Mouse (Mus musculus) retina, postnatal 1 day (tissue): ENCODE measurements around the gene Timm23.
"Not testable (repeated sequence)": the region's sequence is repeated elsewhere in the genome, so short reads cannot be mapped to it uniquely, and the experiment has no call there.

ENCODE experiments used
- DNase-seq: peaks from one replicate; pipeline ENCODE4 v3.0.0-alpha.2; 2012

Timm23 gene

DNA sequence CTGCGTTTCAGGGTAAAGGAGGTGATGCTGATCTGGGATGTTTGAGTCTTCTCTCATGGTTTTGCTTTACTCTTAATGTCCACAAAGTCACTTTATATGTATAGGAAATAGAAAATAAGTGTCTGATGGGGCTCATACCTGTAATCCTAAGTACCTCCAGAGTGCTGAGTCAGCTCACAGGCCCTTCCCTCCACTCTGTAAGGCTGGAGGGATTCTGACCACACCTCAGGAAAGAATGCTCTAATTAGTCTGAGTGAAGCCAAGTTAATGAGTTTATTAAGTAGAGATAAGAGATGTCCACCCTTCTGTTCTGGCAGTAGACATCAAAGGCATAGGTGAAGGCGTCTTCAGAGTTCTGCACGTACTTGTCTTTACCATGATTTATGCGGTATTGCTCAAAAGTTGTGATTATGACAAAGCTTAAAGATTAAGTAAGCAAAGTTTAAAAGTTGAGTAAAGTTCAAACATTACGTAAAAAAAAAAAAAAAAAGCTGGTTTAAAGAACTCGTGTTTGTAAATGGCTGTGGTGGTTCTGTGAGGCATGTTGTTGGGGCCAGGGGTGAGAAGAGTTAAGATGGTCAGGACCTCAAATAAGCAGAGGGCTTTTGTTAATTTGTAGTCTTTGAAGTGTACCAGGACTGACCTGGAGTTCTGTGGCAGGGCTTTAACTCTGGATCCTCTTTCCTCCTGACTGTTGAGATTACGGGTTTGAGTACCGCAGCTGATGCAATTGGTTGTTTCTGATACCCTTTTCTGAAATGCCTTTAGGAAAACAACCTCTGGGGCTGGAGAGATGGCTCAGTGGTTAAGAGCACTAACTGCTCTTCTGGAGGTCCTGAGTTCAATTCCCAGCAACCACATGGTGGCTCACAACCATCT lies 37.3 kb downstream of the Timm23 start:
- no peak for DNase-seq

DNA sequence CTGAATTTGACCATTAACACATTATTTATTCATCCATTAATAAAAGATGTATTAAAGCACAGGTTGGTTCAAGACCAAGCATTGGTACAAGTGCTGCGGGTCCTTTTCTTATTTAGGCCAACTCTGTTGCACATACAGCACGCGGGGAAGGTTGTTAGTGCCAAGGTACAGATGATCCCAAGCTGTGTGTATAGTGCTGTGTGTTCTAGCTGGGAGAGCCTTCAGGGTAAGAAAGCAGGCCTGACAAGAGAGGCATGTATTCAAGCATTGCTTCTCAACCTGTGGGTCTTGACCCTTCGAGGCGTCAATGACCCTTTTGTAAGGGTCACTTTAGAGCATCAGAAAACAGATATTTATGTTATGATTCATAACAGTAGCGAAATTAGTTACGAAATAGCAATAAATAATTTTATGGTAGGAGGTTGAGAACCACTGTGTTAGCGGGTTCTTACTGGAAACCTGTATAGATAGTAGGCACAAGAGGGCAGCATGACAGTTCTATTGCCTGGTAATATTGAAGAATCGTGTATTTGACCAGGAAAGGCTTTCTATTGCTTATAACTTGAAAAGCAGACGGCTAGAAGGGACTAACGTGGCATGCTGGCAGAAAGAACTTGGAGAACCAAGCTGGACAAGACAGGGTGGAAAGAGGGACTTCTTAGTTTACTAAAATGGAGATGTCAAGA lies 38.4 kb downstream of the Timm23 start:
- no peak for DNase-seq

DNA sequence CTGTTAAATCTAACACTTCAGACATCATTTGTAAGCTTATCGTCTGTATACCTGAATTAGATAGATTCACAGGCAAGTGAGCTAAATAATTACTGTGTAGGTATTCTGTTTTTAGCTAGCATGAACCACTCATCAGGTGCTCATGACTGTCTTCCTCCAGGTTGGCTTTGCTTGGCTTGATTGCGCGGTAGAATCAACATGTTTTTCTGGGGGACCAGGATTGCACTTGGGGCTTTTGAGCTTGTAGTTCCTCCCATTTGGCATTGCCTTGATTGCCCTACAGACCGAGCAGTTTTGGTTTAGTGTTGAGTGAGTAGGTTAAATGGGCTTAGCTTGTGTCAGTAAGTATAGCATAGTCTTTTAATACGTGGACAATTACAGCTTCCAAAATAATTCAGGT lies 39.5 kb downstream of the Timm23 start:
- no peak for DNase-seq

DNA sequence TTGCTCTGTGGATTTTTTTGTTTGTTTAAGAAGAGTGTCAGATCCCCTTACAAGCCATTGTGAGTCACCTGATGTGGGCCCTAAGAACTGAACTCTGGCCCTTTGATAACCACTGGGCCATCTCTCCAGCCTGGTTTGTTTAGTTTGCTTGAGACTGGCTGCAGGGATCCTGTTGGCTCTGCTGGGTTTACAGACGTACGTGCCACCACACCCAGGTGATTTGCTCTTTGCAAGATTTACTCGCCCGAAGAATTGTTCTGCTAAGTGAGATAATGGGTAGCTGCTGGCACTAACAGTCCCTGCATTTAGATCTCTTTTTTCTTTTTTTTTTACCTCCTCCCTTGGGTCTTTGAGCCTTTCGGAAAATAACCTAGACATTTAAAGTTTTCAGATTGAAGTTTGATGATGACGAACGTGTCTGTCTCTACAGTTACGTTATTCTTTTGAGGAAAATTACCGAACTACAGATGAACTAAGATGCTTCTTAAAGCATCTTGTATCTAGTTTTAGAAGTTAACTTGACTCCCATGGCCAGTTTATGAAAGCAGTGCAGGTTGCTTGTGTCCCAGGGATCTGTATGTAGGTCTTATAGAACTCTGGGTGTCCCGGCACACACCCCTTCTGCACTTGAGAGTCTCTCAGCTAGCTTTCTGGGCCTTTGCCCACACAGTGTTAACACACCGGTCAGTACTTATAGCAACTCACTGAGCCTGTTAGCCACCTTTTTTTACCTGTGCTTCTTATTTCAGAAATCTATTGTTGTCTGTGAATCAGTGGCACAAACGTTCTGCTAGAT lies 40.4 kb downstream of the Timm23 start:
- no peak for DNase-seq

DNA sequence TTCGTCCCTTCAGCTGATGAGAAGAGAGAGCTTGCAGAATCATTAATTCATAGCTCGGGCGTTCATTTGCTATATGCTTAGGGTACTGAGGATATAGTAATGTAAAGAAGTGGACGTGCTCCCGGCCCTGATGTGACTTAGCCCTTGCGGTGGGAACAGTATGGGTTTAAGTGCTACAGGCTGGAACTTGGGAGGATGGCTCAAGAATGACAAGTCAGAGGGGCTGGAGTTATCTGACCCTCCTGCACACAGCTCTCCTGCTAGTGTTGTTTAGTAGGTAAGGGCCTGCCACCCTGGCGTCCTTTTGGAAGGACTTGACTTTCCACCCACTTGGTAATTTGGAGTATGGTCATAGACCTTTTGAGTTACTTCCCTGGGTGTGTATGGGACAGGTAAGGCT lies 41.1 kb downstream of the Timm23 start:
- DNase-seq: no peak

DNA sequence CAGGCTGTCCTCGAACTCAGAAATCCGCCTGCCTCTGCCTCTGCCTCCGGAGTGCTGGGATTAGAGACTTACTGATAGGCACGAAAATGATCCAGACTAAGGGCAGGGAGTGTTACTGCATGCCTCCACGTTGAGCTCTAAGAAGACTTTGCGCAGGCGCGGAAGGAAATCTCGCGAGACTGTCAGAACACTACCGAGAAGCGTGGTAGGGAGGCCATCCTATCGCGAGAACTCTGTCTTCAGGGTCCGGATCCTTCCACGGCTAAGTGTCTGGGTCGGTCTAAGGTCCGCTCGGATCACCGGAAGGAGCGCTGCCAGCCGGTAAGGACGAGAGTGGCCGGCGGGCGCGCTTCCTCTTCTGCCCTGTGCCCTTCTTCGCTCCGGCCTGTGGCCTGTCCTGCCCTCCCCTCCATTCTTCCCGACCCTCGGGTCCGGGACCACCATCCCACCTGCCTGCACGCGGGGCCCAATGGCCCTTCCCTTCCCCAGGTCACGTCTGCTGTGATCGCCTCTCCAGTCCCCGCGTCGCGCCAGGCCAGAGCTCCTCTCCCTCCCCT lies 41.9 kb downstream of the Timm23 start, which contains the start of gene Ncoa4:
Gene Ncoa4 (plus strand): TSS at position 176 of the 557 bp plus-strand sequence.
- DNase-seq: peak; percentile 99

DNA sequence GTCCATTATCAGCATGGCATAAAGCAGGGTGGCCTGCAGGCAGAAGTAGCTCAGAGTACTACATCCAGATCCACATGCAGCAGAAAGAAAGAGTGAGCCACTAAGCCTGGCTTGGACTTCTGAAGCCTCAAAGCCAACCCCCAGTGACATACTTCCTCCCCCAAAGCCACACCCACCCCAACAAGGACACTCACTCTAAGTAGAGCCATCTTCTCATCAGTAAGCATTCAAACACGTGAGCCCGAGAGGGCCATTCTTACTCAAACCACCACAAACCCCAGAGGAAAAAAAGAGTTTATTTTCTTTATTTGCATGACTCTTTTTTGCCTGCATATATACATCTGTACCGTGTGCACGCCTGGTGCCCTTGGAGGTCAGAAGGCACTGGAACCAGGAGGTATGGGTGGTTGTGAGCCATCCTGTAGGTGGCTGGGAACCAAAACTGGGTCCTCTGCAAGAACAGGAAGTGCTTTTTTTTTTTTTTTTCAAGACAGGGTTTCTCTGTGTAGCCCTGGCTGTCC lies 42.5 kb downstream of the Timm23 start:
- no peak for DNase-seq

DNA sequence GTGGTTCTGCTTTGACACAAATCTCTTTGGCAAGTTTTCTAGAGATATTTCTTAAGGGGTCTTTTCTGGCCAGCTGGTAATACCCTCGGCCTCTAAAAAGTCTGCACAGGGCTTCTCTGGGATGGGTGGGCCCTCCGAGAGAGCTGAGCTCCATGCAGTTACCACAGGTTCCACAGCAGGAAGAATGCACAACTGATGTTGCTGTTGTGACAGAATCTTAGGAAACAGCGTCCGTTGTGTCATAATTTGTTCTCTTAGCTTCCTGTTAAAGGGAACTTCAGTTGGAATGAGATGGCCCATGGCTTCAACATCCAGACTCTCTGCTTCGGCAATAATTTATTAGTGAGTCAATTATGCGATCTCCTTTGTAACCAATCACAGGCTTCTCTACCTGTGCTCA lies 46.9 kb downstream of the Timm23 start:
- DNase-seq: no peak

DNA sequence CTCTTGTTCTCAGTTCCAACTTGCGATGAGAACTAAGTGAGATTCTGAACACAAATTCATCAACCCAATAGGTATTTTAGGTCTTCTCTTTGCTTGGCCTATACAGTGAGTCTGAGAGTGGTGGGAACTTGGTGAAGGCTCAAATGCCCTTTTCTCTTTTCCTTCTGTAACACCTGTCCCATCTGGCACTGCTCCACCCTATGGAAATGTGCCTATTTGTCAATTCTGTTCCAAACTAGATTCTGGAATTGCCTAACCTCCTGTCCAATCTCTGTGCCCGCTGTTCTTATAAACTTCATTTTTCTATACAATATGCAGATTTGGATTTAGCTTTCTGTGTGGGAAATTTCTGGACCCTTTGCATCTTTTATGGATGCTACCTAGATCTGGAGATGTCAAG lies 48.5 kb downstream of the Timm23 start:
- no peak for DNase-seq

DNA sequence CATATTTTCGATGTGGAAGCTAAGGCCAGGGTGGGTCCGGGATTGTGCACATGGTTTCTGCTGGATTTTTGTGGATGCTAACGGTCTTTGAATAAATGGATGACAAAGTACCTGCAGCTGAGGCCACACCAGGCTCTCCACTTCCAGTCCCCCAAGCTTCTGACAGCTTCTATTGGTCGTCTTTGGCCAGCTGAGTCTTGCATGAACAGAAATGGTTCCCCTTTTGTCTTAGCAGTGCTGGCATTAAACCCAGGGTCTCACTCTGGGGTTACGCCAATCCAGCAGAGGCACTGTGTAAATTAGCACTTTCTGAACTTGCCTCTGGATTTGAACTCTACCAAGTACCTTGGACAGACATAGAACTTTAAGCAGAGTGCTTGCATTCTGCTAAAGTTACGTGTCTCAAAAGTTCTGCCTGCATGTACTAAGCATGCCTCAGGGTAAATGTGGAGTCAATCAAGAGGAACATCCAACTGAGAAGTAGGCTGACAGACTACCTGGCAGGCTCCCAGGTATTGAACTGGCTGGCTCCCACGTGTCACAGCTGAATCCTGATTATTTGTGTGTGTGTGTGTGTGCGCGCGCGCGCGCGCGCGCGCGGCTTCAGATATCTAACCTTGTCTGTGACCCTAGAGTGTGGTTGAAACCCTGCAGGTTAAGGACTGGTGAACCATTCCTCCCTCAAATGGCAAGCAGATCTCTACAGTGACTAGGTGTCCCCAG lies 49.3 kb downstream of the Timm23 start:
- DNase-seq: no peak

DNA sequence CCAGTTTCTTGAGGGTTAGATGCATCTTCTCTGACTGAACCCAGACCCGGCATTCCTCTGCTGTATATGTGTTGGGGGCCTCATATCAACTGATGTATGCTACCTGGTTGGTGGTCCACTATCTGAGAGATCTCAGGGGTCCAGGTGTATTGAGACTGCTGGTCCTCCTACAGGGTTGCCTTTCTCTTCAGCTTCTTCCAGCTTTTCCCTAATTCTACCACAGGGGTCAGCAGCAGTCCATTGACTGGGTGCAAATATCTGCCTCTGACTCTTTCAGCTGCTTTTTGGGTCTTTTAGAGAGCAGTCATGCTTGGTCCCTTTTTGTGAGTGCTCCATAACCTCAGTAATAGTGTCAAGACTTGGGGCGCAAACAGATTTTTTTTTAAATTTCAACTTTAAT lies 50.8 kb downstream of the Timm23 start:
- no peak for DNase-seq

DNA sequence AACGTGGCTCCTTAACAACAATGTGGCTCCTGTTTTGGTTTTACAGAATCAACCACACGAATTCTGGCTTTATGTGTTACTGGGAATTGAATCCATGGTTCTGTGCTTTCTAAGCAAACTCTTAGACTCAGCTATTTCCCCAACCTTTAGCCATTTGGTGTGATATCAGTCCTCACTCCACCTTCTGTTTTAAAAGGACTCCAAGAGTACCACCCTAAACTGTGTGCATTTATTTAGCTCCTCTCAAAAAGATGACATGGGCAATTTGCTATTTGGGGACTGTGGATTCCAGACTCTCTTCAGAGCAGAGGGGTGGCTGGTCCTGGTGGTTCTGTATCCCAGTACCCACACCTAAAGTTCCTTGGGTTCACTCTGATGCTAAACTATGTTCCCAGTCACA lies 55.1 kb downstream of the Timm23 start:
- DNase-seq: no peak

DNA sequence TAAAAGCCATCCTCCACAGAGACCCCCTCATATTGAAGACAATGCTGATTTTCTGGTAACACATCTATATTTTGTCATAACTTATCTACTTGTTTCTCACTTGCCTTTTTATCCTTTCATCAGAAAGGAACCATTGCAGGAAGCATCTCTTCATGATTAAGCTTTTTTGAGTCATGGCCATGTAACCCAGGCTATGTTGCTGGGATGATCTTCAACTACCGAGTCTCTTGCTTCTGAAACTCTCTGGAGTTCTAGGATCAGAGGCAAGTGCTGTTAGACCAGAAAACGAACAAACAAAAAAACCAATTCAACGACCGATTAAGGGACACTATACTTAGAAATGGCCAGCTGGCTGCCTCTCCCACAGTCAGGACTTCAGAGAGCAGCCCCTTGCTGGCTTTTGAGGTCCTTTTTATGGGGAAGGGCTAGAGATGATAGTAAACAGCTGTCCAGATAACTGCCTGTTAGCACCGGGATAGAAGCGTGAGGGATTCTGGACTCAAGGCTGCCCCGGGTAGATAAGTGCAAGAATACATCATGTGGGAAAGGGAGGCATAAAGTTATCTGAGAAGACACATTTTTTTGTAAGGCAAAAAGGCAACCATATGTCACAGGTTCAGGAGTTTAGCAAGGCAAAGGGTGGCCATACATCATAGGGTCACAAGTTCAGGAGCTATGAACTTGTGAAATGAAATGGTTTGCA lies 55.7 kb downstream of the Timm23 start:
- DNase-seq: no peak

DNA sequence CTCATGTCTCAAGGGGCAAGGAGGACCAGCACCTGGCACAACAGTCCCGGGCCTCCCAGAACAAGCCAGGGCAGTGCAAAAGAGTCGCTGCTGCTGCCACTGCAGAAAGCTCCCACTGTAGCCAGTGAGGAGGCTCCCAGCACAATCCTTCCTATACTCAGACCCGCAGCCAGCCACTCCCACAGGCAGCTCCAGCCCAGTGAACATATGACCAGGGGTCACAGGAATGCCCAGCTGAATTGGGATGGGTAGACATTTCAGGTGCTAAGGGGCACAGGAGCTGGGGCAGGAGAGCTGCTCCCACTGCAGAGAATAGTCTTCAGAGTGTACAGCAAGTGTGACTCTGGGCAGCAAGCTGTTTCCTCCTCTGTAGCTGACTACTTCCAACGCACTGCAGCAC lies 56.3 kb downstream of the Timm23 start:
- no peak for DNase-seq

DNA sequence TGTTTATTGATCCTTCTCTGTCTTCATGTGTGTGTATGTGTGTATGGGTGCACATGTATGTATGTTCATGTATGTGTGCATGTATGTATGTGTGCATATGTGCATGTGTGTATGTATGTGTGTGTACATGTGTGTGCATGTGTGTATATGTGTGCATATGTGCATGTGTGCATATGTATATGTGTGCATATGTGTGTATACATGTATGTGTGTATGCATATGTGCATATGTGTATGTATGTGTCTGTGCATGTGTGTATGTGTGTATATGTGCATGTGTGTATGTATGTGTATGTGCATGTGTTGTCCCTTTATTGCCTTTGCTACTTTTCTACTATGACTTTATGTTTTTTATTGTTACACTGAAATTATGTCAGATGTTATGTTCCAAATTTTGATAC lies 57.0 kb downstream of the Timm23 start:
- DNase-seq: no peak

DNA sequence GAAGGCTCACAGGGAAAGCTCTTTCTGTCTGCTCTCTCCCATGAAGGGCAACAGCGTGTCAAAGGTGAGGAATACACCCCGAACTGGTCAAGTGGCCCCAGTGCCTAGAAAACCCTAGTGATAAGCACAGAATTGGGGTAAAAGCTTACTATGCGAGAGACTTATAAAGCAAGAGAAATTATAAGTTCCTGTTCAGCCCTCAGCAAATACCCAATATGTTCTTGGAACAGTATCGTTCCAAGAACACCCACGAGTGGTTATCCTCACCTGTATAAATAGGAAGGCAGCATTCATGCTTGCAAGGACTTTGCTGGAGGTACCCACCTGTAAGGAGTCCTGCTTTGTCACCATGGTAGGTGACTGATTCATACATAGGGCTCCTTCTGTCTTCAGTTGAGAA lies 60.0 kb downstream of the Timm23 start, which contains the start of gene Msmb:
Gene Msmb (plus strand): TSS at position 301 of the 400 bp plus-strand sequence.
- no peak for DNase-seq

DNA sequence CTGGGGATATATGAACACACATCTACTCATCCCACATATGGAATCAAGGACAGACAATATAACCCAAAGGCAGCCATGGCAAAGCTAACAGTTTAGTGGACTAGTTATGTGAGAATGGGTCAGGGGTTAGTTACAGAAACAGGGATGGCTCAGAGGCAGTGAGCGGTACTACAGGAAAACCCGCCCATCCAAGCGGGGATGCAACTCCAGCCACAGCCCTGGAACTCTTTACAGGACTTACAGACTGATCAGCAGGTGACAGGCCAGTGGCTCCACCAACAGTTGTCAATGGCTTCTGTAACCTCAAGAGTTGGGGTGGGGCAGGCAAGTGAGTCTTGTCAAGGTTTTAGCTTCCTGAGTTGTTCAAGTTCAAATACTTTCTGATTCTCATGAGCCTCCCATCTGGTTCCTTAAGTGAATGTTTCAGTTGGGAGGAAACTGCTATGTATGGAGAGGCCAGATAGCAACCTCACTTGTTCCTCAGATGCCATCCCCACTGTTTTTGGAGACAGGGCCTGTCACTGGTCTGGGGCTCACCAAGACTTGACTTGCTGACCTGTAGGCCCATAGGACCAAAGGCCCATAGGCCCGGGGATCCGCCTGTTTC lies 61.2 kb downstream of the Timm23 start:
- no peak for DNase-seq

DNA sequence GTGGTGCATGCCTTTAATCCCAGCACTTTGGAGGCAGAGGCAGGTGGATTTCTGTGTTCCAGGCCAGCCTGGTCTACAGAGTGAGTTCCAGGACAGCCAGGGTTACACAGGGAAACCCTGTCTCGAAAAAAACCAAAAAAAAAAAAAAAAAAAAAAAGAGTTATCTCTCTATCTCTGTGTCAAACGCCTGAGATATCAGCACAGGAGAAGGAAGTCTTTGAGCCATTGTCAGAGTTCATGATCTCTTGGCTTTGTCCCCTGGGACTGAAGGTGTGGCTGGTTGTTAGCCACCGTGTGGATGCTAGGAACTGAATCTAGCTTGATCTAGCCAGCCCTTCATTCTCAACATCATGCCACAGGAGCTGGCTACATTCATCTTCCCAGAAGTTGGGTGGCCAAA lies 65.2 kb downstream of the Timm23 start:
- DNase-seq: not testable (repeated sequence)

DNA sequence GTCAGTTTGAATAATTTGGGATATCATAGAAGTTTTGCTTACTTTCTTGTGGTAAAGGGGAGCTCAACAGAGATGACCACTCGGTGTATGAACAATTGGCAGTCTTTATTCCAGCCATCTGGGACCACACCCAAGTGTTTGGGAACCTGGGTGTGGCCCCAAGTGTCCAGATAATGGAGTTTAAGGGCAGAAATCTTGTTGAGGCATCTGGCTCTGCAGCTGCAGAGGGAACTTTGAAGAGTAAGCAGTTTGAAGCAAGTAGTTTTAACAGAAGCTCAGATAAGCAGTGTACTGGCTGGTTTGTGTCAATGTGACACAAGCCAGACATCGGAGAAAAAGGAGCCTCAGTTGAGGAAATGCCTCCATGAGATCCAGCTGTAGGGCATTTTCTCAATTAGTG lies 67.4 kb downstream of the Timm23 start:
- no peak for DNase-seq

DNA sequence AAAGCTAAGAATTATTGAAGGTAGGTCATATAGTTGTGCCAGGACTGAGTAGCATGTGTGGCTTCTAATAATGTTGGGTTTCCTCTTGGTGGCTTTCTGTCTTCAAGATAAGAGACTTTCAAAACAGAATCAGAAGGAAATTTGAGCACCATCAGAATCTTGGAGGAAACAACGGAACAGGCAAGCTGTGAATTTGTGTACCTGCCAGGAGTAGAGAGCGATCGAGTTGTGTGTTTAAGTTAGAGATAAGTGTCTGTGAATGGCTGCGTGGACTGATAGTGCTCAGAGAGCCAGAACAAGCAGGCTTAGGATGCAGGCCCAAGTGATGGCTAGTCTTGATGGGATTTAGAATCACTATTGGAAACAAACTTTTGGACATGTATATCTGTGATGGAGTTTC lies 69.9 kb downstream of the Timm23 start:
- no peak for DNase-seq
